Mouse (Mus musculus): ENCODE results near the gene Prss36.

Prss36 gene

GRCm38 (mm10) chr7:127935028-127935722 is 11.3 kb downstream of the Prss36 start:
- peak; percentile 96 for DNase-seq (ENCODE audit: low read depth)

DNA sequence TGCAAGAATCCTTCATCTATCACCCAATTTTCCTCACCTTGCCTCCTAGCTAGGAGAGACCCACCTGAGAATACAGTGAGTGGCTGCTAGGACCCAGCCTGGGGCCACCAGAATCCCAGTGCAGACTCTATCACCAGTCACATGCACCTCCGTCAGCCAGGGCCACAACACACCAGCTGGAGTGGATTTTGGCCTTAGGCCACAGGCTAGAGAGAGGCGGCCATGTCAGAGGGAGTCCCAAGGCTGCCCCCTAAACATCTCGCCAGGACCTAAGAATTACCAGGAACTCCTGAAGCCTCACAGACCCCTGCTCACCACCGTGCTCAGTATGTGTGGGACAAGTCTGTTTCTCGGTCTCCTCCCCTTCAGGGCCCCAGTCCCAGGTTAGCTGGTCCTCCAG is 12.4 kb downstream of the Prss36 start:
- DNase-seq (ENCODE audit: low read depth): no peak

GRCm38 (mm10) chr7:127932273-127933031 is 14.1 kb downstream of the Prss36 start:
- no peak for DNase-seq (ENCODE audit: low read depth)

DNA sequence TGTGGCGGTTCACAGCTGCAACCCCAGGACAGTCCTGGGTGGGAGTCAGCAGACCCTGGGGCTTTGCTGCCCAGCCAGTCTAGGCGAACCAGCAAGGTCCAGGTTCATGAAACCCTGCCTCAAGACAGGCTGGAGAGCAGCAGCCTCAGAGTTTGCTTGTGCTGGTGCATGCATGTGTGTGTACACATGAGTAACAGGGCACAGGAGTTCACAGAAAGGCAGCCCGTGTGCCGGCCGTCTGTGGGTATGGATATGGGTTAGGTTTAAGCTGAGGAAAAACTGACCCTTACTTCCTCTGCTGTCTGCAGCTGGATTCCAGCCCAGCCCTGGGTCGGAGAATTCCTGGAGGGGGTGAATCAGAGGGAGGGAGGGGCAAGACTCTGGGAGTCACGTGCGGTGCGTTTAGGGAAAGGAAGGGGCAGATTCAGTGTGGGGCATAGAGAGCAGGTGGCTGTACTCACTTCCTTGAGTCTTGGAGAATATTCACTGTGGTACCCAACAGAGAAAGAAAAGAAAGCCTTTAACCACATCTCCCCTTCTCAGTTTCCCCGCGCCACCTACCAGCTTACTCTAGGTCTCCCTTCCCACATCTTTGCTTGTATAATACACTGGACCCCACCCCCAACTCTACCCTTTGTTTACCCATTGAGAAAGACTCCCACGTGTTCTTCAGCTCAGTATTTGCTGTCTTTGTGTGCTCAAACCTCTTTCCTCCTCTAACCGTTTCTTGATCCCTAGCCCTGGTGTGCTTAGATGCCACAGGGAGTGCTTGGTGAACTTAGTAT is 15.0 kb downstream of the Prss36 start:
- no peak for DNase-seq (ENCODE audit: low read depth)

DNA sequence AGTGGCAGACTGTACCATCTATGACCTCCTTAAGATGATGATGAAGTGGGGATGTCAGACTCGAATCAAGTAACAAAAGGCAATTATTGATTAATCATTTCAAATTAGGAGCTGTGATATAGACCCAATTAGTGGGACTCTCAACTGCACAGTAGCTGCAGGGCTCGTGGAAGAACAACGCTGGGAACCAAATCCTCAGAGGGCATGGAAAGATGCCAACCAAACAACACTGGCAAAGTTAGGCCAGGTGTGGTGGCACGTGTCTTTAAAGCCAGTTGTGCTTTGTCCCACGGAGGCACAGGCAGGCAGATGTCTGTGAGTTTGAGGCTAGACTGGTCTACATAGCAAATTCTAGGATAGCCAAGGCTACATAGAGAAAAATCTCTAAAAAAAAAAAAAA is 15.9 kb downstream of the Prss36 start:
- no peak for DNase-seq (ENCODE audit: low read depth)

- no peak for DNase-seq (ENCODE audit: low read depth)
Observed at GRCm38 (mm10) chr7:127929923-127930322, 16.6 kb downstream of the Prss36 start, which contains the start of gene Prss8. Prss8 (minus strand) TSS chr7:127930104.

GRCm38 (mm10) chr7:127928596-127928995 is 17.9 kb downstream of the Prss36 start:
- DNase-seq (ENCODE audit: low read depth): no peak

DNA sequence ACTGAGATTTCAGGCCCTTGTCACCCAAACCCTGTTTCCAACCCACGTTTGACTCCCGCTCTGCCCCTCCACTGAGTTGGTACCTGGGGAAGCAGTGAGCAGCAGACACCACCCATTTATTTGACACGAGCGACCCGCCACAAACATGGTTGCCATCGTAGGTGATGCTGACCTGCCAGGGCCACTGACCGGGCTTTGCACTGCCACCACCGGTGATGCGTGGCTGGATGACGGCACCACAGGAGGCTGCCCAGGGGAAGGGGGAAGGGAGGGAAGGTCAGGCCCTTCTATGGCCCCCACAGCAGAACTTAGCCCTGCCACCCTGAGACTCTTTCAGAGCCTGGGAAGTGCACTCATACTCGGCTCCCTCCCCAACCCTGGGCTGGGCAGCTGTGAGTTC is 18.8 kb downstream of the Prss36 start:
- no peak for DNase-seq (ENCODE audit: low read depth)

GRCm38 (mm10) chr7:127926846-127927245 is 19.7 kb downstream of the Prss36 start:
- no peak for DNase-seq (ENCODE audit: low read depth)

GRCm38 (mm10) chr7:127926066-127926465 is 20.5 kb downstream of the Prss36 start:
- DNase-seq (ENCODE audit: low read depth): no peak

GRCm38 (mm10) chr7:127925252-127925651 is 21.3 kb downstream of the Prss36 start:
- no peak for DNase-seq (ENCODE audit: low read depth)

- DNase-seq (ENCODE audit: low read depth): no peak
Observed at GRCm38 (mm10) chr7:127923714-127924113, 22.8 kb downstream of the Prss36 start.

DNA sequence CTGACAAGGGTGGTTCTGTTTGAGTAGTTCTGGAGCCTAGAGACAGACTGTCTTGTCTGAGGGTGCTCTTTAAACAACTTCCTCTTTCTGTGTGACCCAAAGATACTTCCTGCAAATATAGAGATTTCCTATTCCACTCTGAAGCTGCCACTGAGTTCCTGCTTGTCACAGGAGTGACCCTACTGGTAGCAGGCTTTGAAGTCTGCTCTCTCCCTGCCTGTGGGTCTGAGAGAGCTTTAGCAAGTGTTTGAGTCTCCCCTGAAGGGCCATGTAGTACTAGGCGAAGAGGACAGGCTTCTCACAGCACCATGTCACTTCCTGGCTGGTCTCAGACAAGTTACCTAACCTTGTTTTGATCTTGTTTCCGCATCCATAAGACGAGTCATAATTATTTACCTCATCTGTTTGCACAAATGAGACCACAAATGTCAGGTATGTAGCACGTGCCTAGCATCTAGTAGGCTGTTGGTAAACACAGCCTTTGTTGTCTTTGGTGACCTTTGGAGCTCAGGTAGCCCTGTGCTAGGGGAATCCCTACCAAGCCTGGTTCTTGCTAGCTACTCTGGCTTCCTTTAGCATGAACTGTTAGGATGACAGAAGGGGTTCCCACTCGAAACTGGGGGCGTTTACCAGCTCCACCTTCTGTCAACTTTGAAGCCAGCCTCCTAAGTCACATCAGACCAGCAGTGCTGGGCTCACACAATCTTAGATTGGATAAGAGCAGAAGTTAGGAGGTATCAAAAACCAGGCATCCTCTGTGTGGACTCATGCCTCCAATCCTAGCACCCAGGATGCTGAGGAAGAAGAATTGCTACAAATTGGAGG is 23.9 kb downstream of the Prss36 start:
- DNase-seq (ENCODE audit: low read depth): peak; percentile 73

GRCm38 (mm10) chr7:127921516-127921915 is 25.0 kb downstream of the Prss36 start:
- DNase-seq (ENCODE audit: low read depth): peak; percentile 38

GRCm38 (mm10) chr7:127919290-127919689 is 27.2 kb downstream of the Prss36 start:
- peak; percentile 42 for DNase-seq (ENCODE audit: low read depth)

DNA sequence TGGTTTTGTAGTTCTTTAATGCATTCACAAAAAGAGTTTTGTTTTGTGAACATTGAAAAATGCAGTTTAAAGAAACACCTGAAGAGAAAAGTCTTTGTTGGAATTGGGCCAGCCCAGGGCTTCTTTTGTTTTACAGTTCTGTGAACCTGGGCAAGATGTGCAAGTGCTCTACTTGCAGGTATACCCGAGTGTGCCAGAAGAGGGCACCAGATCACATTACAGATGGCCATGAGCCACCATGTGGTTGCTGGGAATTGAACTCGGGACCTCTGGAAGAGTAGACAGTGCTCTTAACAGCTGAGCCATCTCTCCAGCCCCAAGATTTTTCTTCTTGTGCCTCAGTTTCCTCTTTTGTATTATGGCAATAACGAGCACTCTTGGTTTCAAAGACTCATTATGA is 28.3 kb downstream of the Prss36 start:
- peak; percentile 83 for DNase-seq (ENCODE audit: low read depth)

DNA sequence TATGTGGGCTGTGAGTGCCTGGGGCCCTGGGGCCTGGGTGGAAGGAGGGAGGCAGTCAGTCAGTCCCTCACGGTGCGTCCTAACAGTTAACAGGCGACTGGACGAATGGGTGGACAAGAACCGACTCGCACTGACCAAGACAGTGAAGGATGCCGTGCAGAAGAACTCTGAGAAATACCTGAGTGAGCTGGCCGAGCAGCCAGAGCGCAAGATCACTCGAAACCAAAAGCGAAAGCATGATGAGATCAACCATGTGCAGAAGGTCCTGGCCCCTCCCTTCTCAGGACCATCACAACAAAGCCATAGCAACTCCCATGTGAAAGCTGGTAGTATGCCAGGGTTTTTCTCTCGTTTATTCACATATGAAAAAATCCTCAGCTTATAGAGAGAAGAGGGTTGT is 31.2 kb downstream of the Prss36 start:
- DNase-seq (ENCODE audit: low read depth): no peak

DNA sequence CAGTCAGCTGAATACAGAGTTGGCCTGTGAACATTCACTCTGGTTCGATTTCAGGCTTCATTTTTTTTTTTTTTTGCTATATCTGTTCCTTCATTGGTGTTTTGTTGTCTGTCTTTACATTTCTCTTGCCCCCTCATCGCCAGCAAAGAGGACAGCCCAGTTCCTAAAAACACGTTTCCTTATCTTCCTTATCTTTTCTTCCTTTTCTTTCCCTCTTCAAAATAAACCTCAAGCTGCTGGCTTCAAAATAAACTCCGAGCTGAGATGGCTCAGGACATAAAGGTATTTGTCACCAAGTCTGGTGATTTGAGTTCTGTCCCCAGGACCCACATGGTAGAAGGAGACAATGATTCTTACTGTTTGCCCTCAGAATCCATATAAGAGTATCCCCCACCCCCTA is 33.6 kb downstream of the Prss36 start:
- no peak for DNase-seq (ENCODE audit: low read depth)

GRCm38 (mm10) chr7:127912190-127912871 is 34.2 kb downstream of the Prss36 start, which contains the start of gene Kat8:
Kat8 (plus strand) TSS chr7:127912516.
- DNase-seq (ENCODE audit: low read depth): peak; percentile 93

- DNase-seq (ENCODE audit: low read depth): no peak
Observed at GRCm38 (mm10) chr7:127908656-127909055, 37.9 kb downstream of the Prss36 start.

- no peak for DNase-seq (ENCODE audit: low read depth)
Observed at GRCm38 (mm10) chr7:127907939-127908338, 38.6 kb downstream of the Prss36 start.
